In genomic region chr6:82774321-82774764, GRCm38 (mm10) we compare ENCODE assay signal across 8 mouse cellular contexts. TPM values are rescaled to one million over a fixed set of nuclear protein-coding genes. Genes with fewer than 3 reads are reported as not detected.
DNase-seq lines count a peak whose midpoint lies in the region; ATAC-seq lines count a peak whose summit lies in the region.

Hk2 (minus strand) TSS chr6:82774454.

- peak; percentile 84 for ATAC-seq in megakaryocyte, adult 5-6 weeks (ENCODE audit: poor library complexity, severe bottlenecking)

- DNase-seq in adipocyte (ENCODE audit: low spot score) = peak; percentile 96
- DNase-seq in embryo, embryonic 10 days (ENCODE audit: low spot score) = peak; percentile 97
- DNase-seq in gastrocnemius, postnatal 10 days = peak; percentile 83
- DNase-seq in induced T-regulatory cell, adult 2 months (ENCODE audit: low read depth) = peak; percentile 92
- DNase-seq in left cerebral cortex, adult 8-10 months (ENCODE audit: low spot score in 2 of 2) = peak; percentile 44 to 80
- DNase-seq in right cerebral cortex, adult 18-20 months = peak; percentile 85
- DNase-seq in urinary bladder, adult 2 months (ENCODE audit: low spot score) = peak; percentile 67

RNA-seq across cellular contexts. Expression of gene Hk2, which starts in this region (rescaled TPM):
- total RNA-seq in gastrocnemius, postnatal 10 days (2021) = 10 to 100 TPM; 50.0 to 61.7 TPM
- 1 to 10 TPM; 3.0 to 8.0 (median 3.9) TPM for total RNA-seq in left cerebral cortex, adult 8-10 months (2022)
- 56.7 and 64.1 TPM in 2 replicates for total RNA-seq in megakaryocyte, adult 5-6 weeks (2015)
- total RNA-seq in megakaryocyte, adult 5-6 weeks (2017) = 70.2 and 71.2 TPM in 2 replicates
- polyA plus RNA-seq in urinary bladder, adult 2 months (2012; rRNA removed) = 7.1 and 7.5 TPM in 2 replicates

Comparison
In these comparisons a context has a peak if more than half of its experiments do, and no peak if none do; other contexts are left out.
1. Peak in every context shown above with its lines: DNase-seq and ATAC-seq.
2. RNA of gene Hk2 (total RNA-seq): 56.7 to 71.2 TPM in megakaryocyte, adult 5-6 weeks and 50.0 to 61.7 TPM in gastrocnemius, postnatal 10 days; 3.0 to 8.0 TPM in left cerebral cortex, adult 8-10 months; every median in the first group is over 4 times any median in the second.